Mouse (Mus musculus) mesoderm, embryonic 11.5 days (tissue): ENCODE data around the gene Agbl4.

ENCODE experiments used
- DNase-seq: peaks from one replicate; pipeline ENCODE4 v3.0.0-alpha.2; 2012; ENCODE audit warnings: low read depth, low spot score

Agbl4 gene

DNA sequence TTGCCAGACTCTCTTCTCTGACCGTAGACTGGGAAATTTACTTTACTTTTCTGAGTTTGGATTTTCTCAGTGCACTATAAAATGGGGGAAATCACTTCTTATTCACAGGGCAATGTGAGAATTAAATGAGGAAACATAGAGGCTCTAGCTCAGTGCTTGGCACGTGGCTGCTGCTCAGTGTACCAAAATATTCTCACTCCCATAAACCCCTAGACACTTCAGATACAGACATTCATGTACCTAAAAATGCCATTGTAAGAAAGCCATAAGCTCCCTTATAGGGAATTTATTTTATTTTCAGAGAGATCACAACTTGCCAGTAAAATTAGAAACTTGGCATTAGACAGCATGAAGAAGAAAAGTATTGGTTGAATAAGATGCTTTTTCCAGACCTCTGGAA, 883.5 kb downstream of the Agbl4 start:
- DNase-seq = no peak

DNA sequence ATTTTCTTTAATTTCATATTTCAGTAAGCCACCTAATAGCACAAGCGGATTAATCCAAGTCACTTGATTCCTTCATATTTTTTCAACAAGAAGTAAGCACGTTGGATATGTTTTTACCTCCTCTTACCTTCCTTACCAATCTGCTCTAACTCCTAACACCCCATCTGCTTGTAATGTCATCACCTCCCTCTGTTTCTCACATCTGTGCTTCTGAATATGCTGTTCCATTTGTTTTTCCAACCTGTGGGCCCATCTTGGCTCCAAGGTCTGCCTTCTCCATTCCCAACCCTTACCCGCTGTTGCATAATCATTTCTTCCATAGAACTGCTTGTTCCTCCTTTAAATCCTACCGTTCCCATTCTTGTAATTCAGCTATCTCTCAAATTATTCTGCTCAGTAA, 884.4 kb downstream of the Agbl4 start:
- no peak for DNase-seq

DNA sequence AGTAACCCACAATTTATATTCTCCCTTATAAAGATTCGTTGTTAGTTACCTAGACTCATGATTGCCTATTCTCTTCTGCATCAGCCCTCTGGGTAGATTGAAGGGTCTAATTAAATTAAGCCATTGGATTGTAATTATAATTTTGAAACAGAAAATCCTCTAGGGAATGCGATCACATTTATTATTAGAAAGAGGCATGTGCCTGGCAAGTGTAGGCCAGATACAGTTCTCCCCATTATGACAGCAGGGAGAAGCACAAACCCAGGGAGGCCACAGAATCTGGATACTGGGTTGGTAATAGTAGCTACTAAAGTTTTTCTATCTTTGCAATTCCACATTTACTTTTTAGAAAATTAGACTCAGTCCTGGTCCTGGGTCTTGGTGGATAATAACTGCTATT, 887.2 kb downstream of the Agbl4 start:
- DNase-seq = no peak

DNA sequence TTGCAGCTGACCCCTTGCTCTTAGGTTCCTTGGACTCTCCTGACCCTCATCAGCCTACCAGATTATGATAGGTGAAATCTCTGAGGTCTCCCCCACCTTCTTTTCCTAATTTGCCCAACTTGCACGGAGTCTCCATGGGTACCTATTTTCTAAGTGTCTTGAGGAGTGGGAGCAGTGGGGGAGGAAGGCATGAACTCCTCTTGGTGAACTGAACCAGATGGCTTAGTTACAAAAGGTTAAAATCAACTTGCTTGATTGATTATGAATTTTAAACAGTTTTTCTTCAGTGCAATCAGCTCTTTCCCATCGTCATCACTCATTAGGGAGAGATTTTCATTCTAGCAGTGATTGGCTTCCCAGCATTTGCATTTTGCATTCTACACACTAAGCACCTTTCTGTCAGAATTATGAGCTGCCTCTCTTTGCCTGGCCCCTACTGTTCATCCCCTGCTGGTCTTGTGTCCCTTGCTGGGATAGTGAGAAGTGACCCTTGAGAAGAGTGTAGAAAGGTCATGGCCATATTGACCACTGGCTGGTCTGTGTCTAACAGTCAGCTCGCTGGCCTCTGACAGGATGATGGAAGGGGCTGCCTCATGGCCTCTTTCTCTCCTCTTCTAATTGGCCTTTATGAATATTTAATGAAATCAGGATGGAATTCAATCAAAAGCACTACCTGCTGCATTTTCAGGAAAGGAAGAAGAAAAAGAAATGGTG, 897.2 kb downstream of the Agbl4 start:
- no peak for DNase-seq

DNA sequence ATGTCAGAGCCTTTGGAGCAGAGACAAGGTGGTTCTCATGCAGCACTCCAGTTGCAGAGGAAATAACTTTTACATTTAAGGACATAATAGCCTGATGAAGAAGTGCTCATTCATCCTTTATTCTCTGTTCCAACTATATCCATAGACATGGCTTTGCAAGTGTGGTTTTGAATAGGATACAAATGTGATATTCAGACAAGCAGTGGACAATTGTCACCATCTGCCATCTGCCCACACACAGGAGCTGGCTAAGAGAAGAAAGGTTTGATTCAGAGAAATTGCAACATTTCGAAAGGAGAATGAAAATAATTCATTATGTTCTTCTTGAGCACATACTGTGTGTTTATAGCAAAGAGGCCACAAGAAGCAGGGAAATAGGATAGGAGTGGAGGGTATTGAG, 909.1 kb downstream of the Agbl4 start:
- no peak for DNase-seq

DNA sequence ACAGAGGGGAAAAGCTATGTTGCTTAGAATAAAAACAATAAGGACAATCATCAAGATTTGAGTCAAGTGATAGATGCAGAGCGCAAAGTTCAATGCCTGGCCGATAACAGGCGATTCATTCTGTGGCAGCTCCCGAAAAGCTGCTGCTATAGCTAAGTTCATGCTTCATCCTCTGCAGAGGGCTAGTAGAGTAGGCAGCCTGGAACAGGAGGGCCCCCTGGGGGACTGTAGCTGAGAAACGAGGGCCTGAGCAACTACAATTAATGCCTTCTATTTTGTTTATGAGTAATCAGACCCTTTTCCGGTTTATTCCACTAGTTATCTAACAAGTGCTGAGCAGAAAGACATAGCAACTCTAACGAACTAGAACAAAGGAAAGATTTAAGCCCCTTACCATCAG, 909.7 kb downstream of the Agbl4 start:
- DNase-seq = no peak

DNA sequence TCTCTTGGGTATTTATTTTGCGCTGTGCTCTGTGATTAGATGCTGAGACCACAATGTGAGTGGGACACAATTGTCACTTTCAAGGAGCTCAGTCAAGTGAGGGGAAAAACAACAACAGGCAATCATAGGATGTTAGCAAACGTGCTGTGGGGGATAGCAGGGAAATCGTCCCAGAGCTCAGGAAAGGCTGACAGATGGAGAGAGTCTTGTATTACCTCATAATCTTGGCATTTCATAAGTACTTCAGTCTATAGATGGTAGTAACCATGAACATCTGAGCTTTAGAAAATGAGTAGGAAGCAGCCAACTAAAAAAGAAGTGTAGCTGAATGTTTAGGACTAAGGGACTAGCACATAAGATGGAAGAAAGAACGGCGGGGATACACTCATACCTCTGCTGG, 910.2 kb downstream of the Agbl4 start:
- no peak for DNase-seq

DNA sequence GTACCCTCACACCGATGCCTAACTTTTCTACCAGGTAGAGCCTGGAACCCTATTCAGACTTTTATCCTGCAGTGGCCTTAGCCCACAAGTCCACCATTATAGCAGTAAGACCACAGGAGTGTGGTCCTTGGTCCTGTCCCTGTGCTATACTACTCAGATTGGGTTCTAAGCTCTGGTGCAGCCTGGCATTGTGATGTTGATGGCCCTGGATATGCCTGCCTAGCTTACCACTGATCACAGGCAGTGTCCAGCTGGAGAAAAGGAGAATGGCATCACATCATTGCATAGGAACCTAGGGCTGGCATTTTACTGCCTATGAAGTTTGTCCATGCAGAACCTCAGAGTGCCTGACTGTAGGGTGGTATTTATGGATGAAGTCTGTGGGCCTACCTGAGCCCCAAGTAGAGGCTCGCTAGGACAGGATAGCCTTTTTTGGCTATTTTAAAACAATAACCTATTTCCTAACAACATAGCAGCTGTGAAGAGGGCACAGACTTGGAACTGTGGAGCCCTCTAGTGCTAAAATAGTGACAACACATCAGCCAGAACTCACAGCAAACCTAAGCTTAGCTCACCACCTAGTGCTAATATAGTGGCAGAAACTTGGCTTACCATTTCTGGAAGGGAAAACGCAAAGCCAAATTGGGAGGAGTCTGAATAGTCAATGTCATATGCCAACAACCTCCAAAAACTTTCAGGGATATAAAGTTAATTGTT, 911.3 kb downstream of the Agbl4 start:
- peak; percentile 20 for DNase-seq

DNA sequence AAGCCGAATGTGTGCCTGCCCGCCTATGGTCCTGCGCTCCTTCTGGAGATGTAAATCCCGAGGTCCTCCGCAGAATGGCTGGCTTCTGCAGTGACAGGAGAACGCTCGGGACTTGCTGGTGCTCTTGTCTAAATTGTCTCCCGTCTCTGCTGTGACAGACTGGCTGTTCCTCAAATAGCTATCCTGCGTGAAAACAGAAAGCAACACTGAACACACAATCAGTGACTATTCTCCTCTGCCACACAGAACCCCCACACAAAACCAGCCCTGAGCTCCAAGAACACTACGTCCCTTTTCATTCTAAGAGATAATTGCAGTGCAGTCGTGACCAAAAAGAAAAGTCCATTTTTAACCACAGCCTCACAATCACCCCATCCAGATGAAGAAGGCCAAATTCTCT, 929.6 kb downstream of the Agbl4 start:
- DNase-seq = no peak

DNA sequence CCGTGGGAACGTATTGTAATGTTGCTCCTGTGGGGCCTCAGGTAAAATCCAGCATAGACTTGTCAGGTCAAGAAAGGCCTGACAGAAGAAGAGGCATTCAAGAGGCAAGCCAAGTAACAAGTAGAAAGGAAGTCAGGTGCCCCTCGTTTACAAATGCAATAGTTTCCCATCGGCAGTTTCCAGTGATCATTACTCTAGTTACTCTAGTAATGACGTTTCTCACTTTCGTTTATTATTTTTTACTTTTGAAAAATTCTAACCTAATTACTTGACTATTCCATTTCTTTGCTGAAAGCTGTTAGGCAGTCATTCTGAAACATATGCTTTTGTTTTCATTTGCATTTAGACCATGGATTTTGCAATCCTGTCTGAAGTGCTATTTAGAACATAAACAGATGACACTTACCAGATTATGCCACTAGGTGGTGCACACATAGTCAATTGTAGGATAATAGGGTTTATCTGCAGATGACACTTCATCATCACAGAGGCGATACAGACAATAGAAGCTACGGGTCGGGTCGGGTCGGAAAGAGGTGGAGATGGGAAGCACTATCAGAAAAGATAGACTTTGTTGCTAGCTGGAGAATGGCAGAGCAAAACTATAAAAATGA, 930.4 kb downstream of the Agbl4 start:
- DNase-seq = peak; percentile 45

DNA sequence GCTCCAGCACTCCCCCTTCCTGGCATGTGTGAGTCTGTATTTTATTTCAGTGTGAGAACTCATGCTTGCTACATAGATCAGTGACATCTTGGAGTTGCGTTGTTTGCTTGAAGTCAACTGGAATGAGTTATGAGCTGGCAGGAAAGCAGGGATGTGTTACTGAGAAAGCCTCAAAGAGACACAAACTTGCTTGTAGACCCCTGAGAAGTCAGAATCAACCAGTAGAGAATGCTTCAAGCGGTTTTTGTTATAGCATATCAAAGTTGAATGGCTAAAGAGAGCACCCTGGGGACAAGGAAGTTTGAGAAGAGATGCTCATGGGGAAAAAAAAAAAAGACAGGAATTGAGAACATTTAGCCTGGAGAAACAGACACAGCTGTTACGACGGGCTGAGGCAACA, 932.0 kb downstream of the Agbl4 start:
- DNase-seq = no peak

DNA sequence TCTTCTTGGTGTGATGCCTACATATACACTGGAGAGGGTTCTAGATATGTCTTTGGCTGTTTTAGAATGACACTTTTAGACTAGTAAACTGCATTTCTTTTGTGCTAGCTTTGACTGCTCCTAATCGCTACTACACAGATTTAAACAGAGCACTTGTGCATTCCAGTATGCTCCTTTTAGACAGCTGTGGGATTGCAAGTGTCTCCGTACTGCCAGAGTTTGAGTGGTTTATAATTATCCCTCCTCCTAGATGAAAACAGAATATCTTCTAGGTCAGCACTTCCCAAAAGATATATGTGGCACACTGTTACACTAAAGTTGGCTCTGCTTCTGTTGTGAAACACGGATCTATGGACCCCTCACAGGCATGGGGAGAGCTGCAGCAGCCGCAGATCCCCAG, 935.4 kb downstream of the Agbl4 start:
- no peak for DNase-seq

DNA sequence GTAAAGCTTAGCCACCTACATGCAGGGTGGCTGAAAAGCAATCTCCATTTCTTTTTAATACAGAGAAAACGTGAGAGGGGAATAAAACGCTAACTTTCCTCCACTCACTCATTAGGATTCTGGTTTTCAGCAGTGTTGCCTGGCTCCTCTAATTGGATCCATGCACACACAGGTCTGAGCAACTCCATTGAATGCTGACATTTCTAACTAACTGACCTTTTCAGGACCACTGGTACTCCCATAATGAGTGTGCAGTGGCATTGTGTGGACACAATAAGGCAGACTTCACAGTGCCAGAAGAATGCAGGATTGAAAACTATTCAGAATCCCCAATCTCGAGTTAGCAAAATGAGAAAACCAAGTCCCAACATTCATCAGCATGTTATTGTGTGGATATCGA, 952.5 kb downstream of the Agbl4 start:
- no peak for DNase-seq

DNA sequence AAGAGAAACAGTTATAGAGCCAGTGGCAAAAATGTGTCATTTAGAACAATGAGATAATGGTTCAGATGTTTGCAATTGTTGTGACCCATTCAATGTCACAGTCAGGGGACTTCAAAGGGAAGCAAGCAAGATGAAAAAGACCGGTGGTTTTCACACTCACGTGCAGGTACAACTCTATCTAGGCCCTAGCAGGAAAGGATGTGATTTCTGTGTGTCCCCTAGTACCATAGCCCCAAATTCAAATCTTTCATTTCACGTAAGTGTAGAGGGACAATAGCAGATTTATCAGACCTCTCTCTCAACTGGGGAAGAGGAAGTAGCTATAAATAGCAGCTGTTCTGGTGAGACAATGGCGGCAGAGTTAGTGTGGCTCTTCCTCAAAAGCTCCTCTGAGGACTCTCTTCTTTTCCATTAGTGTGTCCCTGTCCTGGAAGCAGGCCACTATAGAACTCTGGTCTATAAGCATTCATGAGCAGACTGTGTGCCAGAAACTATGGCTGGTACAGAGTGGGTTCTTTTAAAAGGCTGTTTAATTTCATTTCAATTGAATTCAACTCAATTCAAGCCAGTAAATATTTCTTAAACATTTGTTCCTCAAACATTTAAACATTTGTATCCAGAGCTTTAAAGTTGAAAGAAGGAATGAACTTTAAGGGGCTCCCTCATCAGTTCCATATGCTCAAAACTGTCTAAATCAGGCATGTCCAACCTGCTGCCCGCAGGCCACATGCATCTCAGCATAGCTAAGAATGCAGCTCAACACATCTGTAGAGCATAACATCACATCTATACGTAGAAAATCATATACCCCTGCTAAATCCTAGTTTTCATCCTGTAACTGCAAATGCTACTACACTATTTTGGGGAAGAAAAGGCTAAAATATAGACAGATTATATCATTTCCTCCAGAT, 953.4 kb downstream of the Agbl4 start:
- no peak for DNase-seq

DNA sequence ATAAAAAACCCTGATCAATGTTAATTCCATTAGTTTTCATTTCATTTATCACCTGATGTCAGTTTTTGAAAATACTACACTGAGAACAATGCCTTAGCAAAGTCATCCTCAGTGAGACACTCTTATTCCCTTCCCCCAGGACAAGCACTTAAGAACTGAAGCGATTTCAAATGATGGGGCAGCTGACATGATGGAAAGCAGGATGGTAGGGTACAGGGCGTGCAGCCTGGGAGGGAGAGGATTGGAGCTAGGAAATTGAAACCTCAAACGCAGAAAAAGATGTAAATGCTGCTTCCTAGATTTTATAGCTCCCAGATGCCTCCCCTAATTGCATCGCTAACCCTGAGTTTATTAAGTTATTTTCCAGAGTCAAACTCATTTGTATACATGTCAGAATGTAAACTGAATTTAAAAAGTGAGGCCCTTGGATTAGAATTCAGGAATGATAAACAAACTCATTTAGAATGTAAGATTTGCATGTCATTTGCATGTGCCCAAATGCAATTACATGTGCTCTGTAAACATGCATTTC, 959.2 kb downstream of the Agbl4 start:
- DNase-seq = peak; percentile 31

DNA sequence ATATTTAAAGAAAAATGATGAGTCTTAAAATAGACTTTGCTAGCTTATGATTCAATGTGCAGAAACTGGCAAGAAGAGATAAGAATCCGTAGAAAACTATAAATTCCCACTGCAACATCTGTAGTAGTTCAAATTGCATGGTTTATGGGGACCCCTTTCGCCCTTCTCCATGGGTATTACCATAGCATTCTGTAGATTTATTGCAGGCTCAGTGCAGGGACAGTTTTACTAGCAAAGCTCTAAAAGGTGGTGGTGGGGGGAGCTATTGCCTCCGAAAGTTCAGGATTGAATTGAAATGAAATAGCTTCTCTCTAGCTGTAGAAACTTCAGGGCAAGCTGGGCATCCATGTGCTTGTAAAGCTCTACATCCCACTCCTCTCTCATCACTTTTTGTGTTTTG, 959.7 kb downstream of the Agbl4 start:
- peak; percentile 73 for DNase-seq

DNA sequence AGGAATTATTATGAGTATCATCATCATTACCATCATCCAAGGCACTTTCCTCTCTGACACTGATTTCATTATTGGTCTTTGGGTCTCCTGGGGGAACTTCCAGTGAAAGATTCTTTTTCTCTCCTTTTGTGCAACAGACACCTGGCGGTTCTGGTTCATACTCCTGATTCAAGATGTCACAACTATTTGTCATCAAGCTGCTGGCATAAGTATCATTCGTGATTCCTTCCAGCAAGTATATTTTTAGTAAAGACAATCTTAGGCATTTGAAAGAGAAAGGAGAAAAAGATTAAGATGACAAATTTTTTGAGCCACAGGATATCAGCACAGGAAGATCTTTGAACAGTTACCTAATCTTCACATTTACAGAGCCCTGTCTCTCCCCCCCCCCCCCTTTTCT, 966.7 kb downstream of the Agbl4 start:
- DNase-seq = no peak

DNA sequence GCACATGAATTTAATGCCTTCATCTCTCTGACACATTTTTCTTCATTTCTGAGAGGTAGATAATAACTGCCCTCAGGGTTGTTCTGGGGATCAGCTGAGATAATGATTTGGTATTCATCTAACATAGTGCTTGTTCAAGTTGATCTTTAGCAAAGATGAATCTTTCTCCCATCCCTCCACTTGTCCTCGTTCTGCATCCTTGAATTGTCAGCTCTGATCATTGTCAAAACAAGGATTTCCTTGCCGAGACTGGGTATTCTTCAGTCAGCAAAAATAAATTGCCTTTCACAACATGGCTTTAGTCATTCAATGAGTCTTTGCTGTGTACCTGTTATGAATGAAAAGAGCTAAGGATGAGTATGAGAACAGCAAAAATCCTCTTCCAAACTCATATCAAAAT, 970.3 kb downstream of the Agbl4 start:
- DNase-seq = no peak

DNA sequence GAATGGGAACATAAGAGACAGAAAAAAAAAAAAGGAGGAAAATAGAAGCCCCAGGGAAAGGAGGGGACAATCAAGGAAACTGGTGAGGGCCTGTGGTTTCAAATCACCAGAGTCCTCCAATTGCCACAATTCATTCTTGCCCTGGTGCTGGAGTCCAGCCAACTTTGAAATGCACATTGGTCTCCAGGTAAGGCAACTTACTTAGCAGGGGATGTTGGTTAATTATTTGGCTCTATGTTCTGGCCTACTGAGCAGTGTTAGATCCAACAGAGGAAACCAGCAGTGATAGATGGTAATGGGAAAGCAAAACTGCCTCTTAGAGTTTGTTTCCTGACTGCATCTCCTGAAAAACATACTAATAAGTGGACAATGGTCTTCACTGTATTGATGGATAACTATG, 979.7 kb downstream of the Agbl4 start:
- no peak for DNase-seq

DNA sequence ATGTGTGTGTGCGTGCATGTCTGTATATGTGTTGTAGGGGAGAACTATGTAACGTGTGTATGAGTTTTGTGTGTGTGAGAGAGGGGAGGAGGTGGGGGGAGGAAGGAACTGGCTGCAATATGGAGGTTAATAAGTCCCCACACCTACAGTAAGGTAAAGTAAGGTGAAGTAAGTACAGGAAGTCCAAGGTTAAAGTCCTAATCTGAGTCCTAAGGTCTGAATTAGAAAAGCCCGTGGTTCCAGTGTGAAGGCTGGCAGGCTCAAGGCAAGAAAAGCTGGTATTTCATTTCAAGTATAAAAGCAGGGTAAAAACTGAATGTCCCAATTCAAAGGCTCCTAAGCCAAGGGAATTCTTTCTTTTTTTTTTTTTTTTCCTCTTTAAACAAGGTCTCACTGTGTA, 980.6 kb downstream of the Agbl4 start:
- DNase-seq = no peak

DNA sequence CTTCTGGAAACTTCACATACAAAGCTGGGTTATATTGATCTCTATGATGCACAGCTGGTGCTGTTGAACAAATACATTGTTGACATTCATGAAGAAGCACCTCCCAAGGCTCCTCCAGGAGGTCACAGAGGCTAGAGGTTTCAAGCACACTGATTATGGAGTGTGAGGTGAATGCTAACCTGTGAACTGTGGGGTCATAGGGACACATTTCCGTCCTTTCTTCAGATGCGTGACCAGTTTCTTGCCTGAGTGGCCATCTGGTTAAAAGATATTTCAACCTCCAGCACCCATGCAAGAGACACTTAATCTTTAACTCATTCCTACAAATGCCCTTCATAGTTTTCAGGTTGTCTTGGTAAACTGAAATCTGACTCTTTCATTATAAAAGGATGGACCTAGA, 985.6 kb downstream of the Agbl4 start:
- no peak for DNase-seq

DNA sequence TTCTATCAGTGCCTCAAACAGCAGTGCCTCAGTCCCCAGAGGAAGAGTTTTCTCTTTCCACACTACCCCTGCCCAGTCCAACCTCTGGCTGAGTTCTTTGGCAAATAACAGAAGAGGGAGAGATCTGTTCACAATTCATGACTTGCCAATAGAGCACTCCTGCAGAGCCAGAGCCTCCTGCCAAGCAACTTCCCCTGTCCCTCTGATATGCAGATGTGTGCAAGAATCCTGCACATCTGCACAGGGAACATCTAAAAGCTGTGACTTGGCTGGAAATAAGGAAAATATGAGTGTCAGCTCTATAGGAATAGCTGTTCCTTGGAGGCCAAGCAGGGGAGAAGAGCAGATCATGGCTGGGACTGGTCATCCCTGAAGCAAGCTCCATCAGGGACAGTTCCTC, 993.3 kb downstream of the Agbl4 start:
- DNase-seq = no peak
